Mouse (Mus musculus) hindbrain, embryonic 15.5 days (tissue): ENCODE measurements around the gene Emsy. TPM values are rescaled to one million over a fixed set of nuclear protein-coding genes. Genes with fewer than 3 reads are reported as not detected.

Source experiments
- ATAC-seq: fragments of 200-750 bp; cut with Nextera tagmentation; 2 replicates; pipeline ENCODE4 v1.8.0; 2017; ENCODE audit warnings: low read depth, moderate number of reproducible peaks, moderate TSS enrichment; ENCODE audit not compliant: low FRiP score
- H3K27ac ChIP-seq: fragments of 300-500 bp; sonication (generic); replicated peaks from 2 replicates; pipeline ENCODE4 v1.5.1; 2015; ENCODE audit warnings: mild to moderate bottlenecking, inconsistent platforms
- H3K27me3 ChIP-seq: fragments of 300-500 bp; sonication (generic); 2 replicates; pipeline ENCODE4 v1.6.1; 2015; ENCODE audit warnings: control low read depth, inconsistent platforms
- H3K36me3 ChIP-seq: fragments of 300-500 bp; sonication (generic); 2 replicates; pipeline ENCODE4 v1.6.1; 2015; ENCODE audit warnings: control low read depth, inconsistent platforms
- H3K4me1 ChIP-seq: fragments of 300-500 bp; sonication (generic); replicated peaks from 2 replicates; pipeline ENCODE4 v1.6.1; 2015; ENCODE audit warnings: control low read depth, inconsistent platforms
- H3K4me2 ChIP-seq: fragments of 300-500 bp; sonication (generic); 2 replicates; pipeline ENCODE4 v1.6.1; 2015; ENCODE audit warnings: moderate library complexity, mild to moderate bottlenecking, inconsistent platforms
- H3K4me3 ChIP-seq: fragments of 300-500 bp; sonication (generic); 2 replicates; pipeline ENCODE4 v1.5.1; 2015; ENCODE audit warnings: mild to moderate bottlenecking, inconsistent platforms
- H3K9ac ChIP-seq: fragments of 300-500 bp; sonication (generic); 2 replicates; pipeline ENCODE4 v1.6.1; 2015; ENCODE audit warnings: inconsistent platforms
- H3K9me3 ChIP-seq: fragments of 300-500 bp; sonication (generic); 2 replicates; pipeline ENCODE4 v1.6.1; 2016; ENCODE audit warnings: control low read depth, inconsistent platforms
- WGBS: fragments of 180-500 bp; shearing (Covaris S2); methylation state at CpG from one replicate; pipeline ENCODE4 v1.1.7; 2015; 5-methylcytosine and 5-hydroxymethylcytosine counted together
- polyA plus RNA-seq: library from polyadenylated mRNA; unstranded; fragments of >200 nt; fragmentation: Nextera tagmentation; extraction: Ambion mirVana; gene quantifications from 2 replicates; pipeline ENCODE4 v1.2.1, GENCODE M21; 2015

Gene Emsy
- 30.6 and 33.4 TPM in 2 replicates for polyA plus RNA-seq

DNA sequence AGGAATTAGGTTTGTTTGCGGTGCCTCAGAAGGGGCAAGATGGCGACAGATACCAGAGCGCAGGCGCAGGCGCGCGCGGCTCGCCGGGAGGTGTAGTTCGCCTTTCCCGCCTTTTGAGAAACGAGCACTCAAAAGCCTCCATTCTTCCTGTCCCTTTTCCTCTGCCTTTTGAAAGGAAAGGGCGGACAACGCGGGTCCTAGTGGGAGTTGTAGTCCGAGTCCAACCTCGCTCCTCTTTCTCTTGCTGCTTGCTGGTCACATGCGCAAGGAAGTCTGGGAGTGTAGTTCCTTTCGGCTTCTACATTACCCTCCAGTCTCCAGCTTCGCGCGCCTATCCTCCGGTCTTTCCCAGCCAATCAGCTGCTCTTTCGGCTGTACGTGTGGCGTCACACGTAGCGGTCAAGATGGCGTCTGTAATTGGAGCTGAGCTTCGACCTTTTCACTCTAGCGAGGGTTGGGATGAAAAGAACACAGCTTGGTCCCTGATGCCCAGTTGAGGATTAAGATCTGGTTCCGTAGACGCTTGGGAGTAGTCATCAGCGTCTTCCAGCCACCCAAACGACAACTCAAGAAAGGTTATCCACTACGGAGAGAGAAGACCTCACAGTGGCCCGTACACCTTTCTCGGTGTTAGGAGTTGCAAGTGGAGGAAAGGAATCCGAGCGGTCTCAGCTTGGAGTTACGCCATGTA is at the start of gene Emsy:
Gene Emsy (minus strand): TSS at position 253 of the 691 bp plus-strand sequence.
- Histone ChIP-seq H3K9me3 (no peaks in the 10 kb centered on the region), H3K4me1 (peaks cover 35% of the 10 kb centered on the region), H3K36me3 (peaks cover 20% of the 10 kb centered on the region), H3K27me3 (no peaks in the 10 kb centered on the region), H3K4me2 (peak within 1 kb of the TSS; percentile 74), H3K4me3 (peak within 1 kb of the TSS; percentile 91), H3K27ac (peak within 1 kb of the TSS; percentile 91), H3K9ac (peak within 1 kb of the TSS; percentile 92)
- peak; percentile 99 for ATAC-seq
- WGBS, result under 1% methylated on average over 42 of the region's 42 CpGs

DNA sequence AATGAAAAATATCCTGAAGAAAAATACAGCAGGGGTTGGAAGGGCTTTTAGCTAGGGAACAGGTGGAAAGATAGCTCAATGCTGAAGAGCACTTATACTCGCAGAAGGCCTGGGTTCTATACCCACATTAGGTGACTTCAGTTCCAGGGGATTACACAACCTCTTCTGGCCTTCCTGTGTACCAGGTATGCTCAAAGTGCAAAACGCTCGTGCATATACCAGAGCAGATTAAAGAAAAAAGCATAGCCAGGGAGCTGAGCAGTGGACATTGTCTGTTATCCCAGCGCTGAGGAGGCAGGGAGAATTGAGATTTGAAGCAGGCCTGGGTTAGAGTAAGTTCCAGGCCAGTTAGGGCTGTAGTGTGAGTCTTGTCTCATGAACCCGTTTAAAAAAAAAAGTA is 47.7 kb upstream of the Emsy start:
- Histone ChIP-seq H3K4me1 (peaks cover 29% of the 10 kb centered on the region), H3K4me2 (peak overlapping the region; percentile 64), H3K4me3 (peak overlapping the region; percentile 76), H3K9me3 (no peaks in the 10 kb centered on the region), H3K27me3 (no peaks in the 10 kb centered on the region), H3K27ac (no peak overlapping the region), H3K9ac (peak overlapping the region; percentile 85), H3K36me3 (no peaks in the 10 kb centered on the region)
- WGBS, result 67% methylated on average over 5 of the region's 5 CpGs
- no peak for ATAC-seq

DNA sequence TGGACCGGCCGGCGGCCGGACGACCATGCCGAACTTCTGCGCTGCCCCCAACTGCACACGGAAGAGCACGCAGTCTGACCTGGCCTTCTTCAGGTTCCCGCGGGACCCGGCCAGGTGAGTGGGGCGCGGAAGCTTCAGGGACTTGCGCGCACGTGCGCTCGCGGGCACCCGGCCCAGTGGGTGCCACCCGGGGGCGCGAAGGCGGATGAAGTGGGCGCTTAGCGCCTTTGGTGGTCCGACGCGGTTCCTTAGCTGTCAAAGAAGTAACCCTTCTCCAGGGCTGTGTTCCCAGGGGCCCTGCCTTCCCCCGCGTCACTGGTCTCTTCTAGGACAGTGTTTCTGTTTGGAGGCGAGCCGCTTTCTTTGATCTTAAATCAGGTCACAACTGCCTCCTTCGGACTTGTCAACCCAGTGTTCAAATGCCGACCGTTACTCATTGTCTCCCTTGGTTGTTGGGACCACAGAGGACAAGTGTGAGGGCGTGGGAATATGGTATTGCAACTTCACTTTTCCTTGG is 46.8 kb upstream of the Emsy start:
- under 1% methylated on average over 38 of the region's 38 CpGs for WGBS
- peak overlapping the region; percentile 64 for H3K4me2 ChIP-seq
- H3K4me3 ChIP-seq, result peak overlapping the region; percentile 76
- H3K4me1 ChIP-seq, result peaks cover 29% of the 10 kb centered on the region
- peak overlapping the region; percentile 83 for H3K27ac ChIP-seq
- ATAC-seq, result peak; percentile 16; the same call in 1 of the 2 replicates
- H3K27me3 ChIP-seq, result no peaks in the 10 kb centered on the region
- peak overlapping the region; percentile 85 for H3K9ac ChIP-seq
- no peaks in the 10 kb centered on the region for H3K36me3 ChIP-seq
- no peaks in the 10 kb centered on the region for H3K9me3 ChIP-seq

DNA sequence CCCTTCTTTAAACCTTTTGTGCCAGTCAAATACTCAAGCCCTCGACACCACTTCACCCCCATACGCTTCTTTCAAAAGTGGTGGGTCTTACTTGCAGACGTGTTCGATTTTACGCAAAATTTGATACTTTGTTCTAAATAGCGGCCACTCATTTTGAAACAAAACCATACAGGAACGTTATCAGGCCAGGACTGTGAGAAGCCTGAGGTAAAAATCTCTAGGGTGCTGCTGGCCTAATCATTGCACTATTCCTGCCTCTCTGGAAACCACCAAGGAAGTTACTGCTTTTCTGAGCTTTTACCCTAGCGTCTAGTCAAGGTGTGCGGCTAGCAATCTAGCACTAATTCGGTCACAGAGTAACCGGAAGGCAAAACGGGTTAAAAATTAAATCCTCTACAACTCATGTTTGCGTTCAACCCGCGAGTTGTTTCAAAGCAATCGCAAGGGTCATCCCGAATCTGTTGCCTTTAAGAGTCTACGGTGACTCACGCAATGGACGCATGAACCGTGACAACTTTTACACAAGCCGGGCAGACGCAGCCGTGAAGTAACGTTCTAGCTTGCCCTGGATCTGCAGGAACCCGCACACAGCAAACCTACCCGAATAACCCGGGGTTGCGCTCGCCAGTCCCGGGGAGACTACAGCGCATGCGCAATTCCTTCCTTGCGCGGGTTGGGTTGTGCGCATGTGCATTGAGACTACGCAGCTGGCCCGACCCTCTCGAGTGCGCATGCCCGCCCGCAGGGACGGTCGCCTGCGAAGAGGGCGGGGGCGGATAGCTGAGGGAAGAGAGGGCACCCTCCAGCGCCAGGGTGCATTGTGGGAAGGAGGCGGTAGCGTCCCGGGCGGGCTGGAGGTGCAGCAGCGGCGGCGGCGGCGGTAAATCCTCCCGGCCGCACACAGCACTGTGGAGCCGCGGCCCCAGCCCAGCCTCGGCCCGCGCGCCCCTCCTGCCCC is 46.0 kb upstream of the Emsy start, which contains the start of gene Thap12:
Gene Thap12 (plus strand): TSS at position 821 of the 958 bp plus-strand sequence.
- H3K4me1 ChIP-seq, result peaks cover 29% of the 10 kb centered on the region
- H3K9me3 ChIP-seq, result no peaks in the 10 kb centered on the region
- peak within 1 kb of the TSS; percentile 83 for H3K27ac ChIP-seq
- 2% methylated on average over 62 of the region's 65 CpGs for whole genome bisulfite sequencing
- peak within 1 kb of the TSS; percentile 76 for H3K4me3 ChIP-seq
- no peaks in the 10 kb centered on the region for H3K27me3 ChIP-seq
- peak within 1 kb of the TSS; percentile 85 for H3K9ac ChIP-seq
- peak; percentile 99 for ATAC-seq
- H3K4me2 ChIP-seq, result peak within 1 kb of the TSS; percentile 71
- no peaks in the 10 kb centered on the region for H3K36me3 ChIP-seq

DNA sequence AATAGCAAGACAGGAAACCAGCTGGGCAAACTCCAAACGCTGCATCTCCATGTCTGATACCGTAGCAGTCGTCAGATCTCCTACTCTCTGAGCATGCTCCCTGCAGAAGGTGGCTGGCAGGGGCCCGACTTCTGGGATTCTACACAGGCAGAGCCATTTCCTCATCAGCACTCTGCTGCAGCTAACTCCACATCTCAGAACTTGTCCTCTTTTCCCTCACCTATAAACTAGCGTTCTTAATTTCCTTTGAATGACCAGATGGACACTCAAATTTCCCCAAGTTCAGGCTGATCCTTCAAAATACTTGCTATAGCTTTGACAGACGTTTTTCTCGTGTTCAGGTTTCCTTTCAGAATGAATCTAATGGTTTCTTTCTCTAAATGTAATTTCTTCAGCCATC is 45.2 kb upstream of the Emsy start:
- no peaks in the 10 kb centered on the region for H3K9me3 ChIP-seq
- H3K4me2 ChIP-seq, result peak overlapping the region; percentile 71
- peaks cover 29% of the 10 kb centered on the region for H3K4me1 ChIP-seq
- no peak for ATAC-seq
- H3K36me3 ChIP-seq, result no peaks in the 10 kb centered on the region
- H3K9ac ChIP-seq, result peak overlapping the region; percentile 63
- H3K4me3 ChIP-seq, result peak overlapping the region; percentile 76
- no peaks in the 10 kb centered on the region for H3K27me3 ChIP-seq
- WGBS, result 59% methylated on average over 7 of the region's 7 CpGs
- H3K27ac ChIP-seq, result no peak overlapping the region

DNA sequence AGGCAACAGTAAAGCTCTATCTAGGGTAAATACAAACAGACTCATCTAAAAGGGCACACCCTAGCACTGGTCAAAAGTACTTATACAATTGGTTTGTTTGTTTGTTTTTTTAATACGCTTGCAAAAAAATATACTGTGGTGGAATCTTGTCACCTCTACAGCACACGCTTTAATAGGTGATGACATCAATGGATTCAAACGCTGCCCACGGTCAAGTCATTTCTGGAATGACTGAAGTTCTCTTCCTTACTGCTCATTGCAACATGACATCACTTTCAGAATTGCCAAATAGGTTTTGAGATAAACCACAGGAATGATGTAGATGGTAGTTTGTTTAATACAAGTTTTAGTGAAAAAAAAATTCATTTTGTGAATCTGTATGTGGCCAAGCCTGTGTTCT is 42.0 kb upstream of the Emsy start:
- Histone ChIP-seq H3K4me3 (no peak overlapping the region), H3K27ac (no peak overlapping the region), H3K27me3 (no peaks in the 10 kb centered on the region), H3K4me2 (no peak overlapping the region), H3K9me3 (no peaks in the 10 kb centered on the region), H3K9ac (no peak overlapping the region), H3K36me3 (no peaks in the 10 kb centered on the region), H3K4me1 (peaks cover 9% of the 10 kb centered on the region)
- 95% methylated on average over 4 of the region's 4 CpGs for WGBS
- ATAC-seq, result no peak

DNA sequence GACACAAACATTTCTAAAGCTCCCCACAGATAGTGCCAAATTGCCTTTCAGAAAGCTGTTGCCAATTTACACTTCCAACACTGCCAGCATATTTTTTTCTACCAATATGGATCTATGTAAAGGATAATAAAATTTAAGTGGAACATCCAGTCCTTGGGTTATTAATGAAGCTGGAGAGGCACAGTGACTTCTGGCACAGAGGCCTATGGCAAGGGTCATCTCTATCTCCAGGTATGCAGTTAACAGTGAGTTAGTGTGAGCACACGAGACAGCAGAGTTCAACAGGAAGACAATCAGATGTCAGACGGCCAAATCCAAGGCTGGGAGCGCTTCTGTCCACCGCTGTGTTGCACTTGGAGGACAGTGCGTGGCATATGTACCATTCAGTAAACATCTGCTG is 41.5 kb upstream of the Emsy start:
- Histone ChIP-seq H3K9ac (no peak overlapping the region), H3K36me3 (no peaks in the 10 kb centered on the region), H3K9me3 (no peaks in the 10 kb centered on the region), H3K27ac (no peak overlapping the region), H3K4me3 (no peak overlapping the region), H3K4me2 (no peak overlapping the region), H3K4me1 (peaks cover 9% of the 10 kb centered on the region), H3K27me3 (no peaks in the 10 kb centered on the region)
- ATAC-seq, result no peak
- 68% methylated on average over 5 of the region's 5 CpGs for WGBS

DNA sequence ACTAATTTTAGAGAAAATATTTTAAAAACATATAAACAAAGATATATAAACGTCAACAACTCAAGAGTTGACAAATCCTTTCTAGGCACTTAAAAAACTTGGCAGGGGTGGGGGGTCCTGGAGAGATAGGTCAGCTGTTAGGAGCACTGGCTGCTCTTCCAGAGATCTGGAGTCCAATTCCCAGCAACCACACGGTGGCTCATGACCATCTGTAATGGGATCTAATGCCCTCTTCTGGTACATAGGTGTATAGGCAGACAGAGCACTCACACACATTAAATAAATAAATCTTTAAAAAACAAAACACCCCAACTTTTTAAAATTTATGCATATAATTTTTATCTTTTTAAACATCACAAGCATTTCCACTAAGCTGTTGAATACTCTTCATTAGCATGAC is 40.9 kb upstream of the Emsy start:
- no peak for ATAC-seq
- no peak overlapping the region for H3K27ac ChIP-seq
- no peaks in the 10 kb centered on the region for H3K9me3 ChIP-seq
- no peak overlapping the region for H3K4me3 ChIP-seq
- 7% methylated on average over 2 of the region's 2 CpGs for WGBS
- H3K36me3 ChIP-seq, result no peaks in the 10 kb centered on the region
- H3K9ac ChIP-seq, result no peak overlapping the region
- peaks cover 9% of the 10 kb centered on the region for H3K4me1 ChIP-seq
- H3K27me3 ChIP-seq, result no peaks in the 10 kb centered on the region
- no peak overlapping the region for H3K4me2 ChIP-seq

DNA sequence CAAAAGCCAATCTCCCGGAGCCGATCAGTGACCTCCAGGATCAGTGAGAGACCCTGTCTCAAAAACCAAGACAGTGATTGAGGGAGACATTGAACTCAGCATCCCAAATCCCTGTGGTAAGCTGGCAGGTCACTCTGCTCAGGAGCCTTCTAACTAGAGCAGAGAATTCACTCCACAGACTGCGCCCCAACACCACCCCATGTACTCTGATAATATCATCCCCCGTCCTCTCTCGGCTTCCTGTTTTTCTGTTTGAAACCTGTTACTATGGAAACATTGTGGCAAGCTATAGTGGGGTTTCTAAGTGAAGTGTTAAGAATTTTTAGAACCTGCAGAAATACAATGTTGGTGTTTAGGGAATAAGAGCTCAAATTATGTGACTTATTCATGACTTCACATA is 37.5 kb upstream of the Emsy start:
- H3K4me2 ChIP-seq, result no peak overlapping the region
- H3K27ac ChIP-seq, result no peak overlapping the region
- no peak for ATAC-seq
- no peak overlapping the region for H3K9ac ChIP-seq
- H3K9me3 ChIP-seq, result no peaks in the 10 kb centered on the region
- no peaks in the 10 kb centered on the region for H3K4me1 ChIP-seq
- no peaks in the 10 kb centered on the region for H3K27me3 ChIP-seq
- H3K4me3 ChIP-seq, result no peak overlapping the region
- WGBS, result 79% methylated on average over 5 of the region's 5 CpGs
- no peaks in the 10 kb centered on the region for H3K36me3 ChIP-seq

DNA sequence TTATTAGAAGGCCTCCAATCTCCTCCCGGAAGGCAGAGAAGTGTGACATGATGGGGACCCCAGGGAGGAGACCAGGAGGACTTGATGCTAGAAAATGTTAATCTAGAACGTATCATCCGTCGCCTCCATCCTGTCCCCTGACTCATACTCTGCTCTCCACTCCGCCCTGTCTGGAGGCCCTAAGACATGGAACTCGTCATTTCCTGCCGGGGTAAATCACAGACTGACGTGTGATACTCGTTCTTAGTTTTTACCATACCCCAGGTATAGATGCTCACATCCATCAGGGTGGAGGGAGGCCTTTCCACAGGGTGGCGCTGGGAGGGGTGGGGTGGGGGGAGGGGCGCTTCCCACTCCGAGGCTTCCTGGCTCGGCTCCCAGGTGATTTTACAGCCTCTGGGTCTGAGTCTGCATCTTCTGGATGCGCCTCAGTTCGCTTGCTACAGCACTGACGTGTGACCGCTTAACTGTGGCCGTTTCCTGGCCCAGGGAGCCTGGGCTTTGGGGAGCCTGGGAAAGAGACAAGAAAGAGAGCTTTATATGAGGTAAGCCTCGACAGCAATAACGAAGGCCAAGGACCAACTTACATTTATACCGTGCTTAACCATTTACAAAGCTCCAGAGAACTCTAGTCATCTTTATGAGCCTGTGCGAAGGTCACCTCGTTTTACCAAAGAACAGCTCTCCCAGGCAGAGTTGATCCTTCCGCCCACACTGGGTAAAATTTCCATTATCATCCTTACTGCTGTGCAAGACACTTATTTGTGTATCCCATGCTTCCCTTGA is 36.4 kb upstream of the Emsy start:
- Histone ChIP-seq H3K4me3 (no peak overlapping the region), H3K27ac (no peak overlapping the region), H3K4me1 (no peaks in the 10 kb centered on the region), H3K9ac (no peak overlapping the region), H3K9me3 (no peaks in the 10 kb centered on the region), H3K27me3 (no peaks in the 10 kb centered on the region), H3K36me3 (no peaks in the 10 kb centered on the region), H3K4me2 (no peak overlapping the region)
- WGBS, result 47% methylated on average over 24 of the region's 24 CpGs
- no peak for ATAC-seq

DNA sequence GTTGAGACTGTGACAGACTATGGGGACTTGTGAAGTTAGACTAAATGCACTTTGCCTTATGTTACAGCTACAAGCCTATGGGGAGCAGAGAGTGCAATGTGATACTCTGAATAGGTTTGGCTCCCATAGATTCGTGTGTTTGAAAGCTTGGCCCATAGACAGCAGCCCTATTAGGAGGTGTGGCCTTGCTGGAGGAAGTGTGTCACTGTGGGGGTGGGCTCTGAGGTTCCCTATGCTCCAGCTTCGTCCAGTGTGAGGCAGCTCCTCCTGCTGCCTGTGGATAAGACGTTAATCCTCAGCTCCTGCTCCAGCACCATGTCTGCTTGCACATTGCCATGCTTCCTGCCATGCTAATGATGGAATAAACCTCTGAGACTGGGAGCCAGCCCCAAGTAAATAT is 34.2 kb upstream of the Emsy start:
- Histone ChIP-seq H3K4me2 (no peak overlapping the region), H3K4me3 (no peak overlapping the region), H3K27ac (no peak overlapping the region), H3K27me3 (no peaks in the 10 kb centered on the region), H3K9me3 (no peaks in the 10 kb centered on the region), H3K4me1 (no peaks in the 10 kb centered on the region), H3K9ac (no peak overlapping the region), H3K36me3 (no peaks in the 10 kb centered on the region)
- no peak for ATAC-seq
- 22% methylated on average over 3 of the region's 3 CpGs for WGBS
